Mouse (Mus musculus): ENCODE results near the gene Papss1. TPM values are rescaled to one million over a fixed set of nuclear protein-coding genes. Genes with fewer than 3 reads are reported as not detected.

The Papss1 gene
- 45.9 and 50.4 TPM in 2 replicates for polyA plus RNA-seq (2015; fragmentation: Nextera tagmentation; extraction: Ambion mirVana)

DNA sequence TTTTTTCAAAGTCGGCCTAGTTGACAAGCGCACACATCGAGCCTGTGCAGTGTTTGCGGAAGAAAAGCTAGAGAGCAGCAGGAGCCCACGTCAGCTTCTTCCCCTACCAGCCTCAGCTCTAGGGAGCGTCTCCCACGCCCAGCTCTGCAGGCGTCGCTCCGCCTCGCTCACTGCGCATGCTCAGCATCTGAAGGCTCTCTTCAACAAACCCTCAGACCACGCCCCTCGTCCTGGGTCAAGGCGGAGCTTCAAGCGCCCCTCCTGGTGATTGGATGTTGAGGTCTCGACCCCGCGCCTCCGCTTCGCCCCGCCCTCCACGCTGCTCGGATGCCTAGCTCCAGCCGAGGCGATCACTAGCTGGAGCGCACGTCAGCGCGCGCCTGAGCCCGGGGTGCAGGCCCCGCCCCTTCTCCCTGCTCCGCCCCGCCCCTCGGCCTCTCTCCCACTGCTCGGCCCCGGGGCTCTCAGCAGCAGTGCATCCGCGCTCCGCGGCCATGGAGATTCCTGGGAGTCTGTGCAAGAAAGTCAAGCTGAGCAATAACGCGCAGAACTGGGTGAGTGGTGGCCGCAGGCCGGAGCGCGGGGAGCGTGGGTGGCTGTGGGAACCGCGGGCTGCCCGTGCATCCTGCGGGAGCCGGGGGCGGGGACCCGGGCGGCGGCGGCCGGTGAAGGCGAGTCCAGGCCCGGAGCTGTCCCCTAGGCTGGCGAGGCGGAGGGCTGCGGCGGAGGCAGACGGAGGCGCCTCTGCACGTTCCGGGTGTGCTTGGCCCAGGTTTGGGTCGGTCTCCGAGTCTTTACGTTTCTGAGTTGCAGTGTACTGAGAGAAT is at the start of gene Papss1:
TSS of gene Papss1 (plus strand) at position 339 of the 827 bp plus-strand sequence.
- H3K4me1 ChIP-seq (ENCODE audit: insufficient read depth, low read depth, low read length): peaks cover 14% of the 10 kb centered on the region; the same call in 1 of the 2 replicates
- H3K9ac ChIP-seq (replicated peaks; ENCODE audit: low read depth): peak within 1 kb of the TSS; percentile 72
- under 1% methylated on average over 66 of the region's 73 CpGs for WGBS
- H3K27ac ChIP-seq (ENCODE audit: low read length): peak within 1 kb of the TSS; percentile 90
- H3K36me3 ChIP-seq (ENCODE audit: insufficient read depth, low read length): no peaks in the 10 kb centered on the region
- H3K27me3 ChIP-seq (replicated peaks; ENCODE audit: insufficient read depth, low read length): no peaks in the 10 kb centered on the region
- ATAC-seq: peak; percentile 98
- no peaks in the 10 kb centered on the region for H3K9me3 ChIP-seq (ENCODE audit: low read length)
- H3K4me3 ChIP-seq (ENCODE audit: low read depth, low read length): peak within 1 kb of the TSS; percentile 73
- no peak for TF ChIP-seq EP300 (IDR thresholded peaks at IDR 0.05)
- TF ChIP-seq CTCF (IDR thresholded peaks at IDR 0.05): peak; percentile 23
- DNase-seq (ENCODE audit: low spot score): peak; percentile 100
- peak within 1 kb of the TSS; percentile 59 for H3K4me2 ChIP-seq (replicated peaks; ENCODE audit: low read depth, low read length)

DNA sequence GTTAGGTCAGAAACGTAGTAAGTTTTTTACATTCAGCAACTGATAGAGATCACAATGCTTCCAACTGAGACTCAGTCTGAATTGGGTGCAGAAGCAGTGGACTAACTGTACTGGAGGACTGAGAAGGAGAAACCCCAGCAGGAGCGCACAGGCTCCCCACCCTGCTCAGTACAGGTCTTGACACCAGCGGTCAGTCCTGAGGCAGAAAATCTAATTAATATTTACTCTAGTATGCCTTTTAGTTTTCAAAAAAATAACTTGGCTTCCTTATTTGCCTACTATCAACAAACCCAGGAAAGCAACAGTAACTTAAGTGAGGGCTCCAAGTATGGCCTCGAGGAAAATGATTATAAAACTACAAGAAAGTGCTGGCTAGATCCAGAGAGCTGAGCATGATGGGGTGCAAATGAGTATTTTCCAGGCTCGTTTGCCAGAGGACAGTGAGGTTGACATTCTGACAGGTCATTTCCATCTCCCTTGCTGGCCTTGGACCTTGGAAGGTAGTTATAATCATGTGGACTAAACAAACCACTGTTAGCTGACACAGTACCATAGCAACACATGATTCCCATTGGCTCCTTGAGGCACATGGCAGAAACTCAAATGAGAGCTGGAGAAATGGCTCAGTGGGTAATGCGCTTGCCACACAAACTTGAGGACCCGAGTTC is 48.1 kb upstream of the Papss1 start:
- DNase-seq (ENCODE audit: low spot score): peak; percentile 63
- Histone ChIP-seq H3K9ac (replicated peaks; ENCODE audit: low read depth) (no peak overlapping the region), H3K9me3 (ENCODE audit: low read length) (no peaks in the 10 kb centered on the region), H3K27ac (ENCODE audit: low read length) (no peak overlapping the region), H3K4me2 (replicated peaks; ENCODE audit: low read depth, low read length) (no peak overlapping the region), H3K27me3 (replicated peaks; ENCODE audit: insufficient read depth, low read length) (no peaks in the 10 kb centered on the region), H3K4me3 (ENCODE audit: low read depth, low read length) (no peak overlapping the region), H3K4me1 (ENCODE audit: insufficient read depth, low read depth, low read length) (no peaks in the 10 kb centered on the region), H3K36me3 (ENCODE audit: insufficient read depth, low read length) (no peaks in the 10 kb centered on the region)
- TF ChIP-seq CTCF (IDR thresholded peaks at IDR 0.05): no peak
- no peak for TF ChIP-seq EP300 (IDR thresholded peaks at IDR 0.05)
- WGBS: 66% methylated on average over 7 of the region's 7 CpGs
- ATAC-seq: peak; percentile 88

DNA sequence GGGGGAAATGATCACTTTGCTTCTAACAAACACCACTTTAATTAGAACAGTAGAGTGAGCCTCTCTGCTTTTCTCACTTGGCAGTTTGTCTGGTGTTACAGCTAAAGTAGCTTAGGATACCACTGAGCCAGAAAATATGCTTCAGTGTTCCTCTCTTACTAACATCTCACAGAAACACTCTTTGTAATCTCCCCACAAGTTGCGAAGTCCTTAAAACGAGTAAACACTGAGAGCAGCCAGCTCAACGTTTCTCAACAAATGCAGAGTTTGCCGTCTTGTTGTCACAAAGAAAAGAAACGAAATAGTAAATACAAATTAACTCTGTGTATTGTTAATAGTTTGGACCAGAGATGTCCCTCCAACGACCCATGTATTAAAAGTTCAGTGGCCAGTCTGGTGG is 46.8 kb upstream of the Papss1 start:
- 37% methylated on average over 6 of the region's 6 CpGs for WGBS
- Histone ChIP-seq H3K9ac (replicated peaks; ENCODE audit: low read depth) (no peak overlapping the region), H3K27me3 (replicated peaks; ENCODE audit: insufficient read depth, low read length) (no peaks in the 10 kb centered on the region), H3K36me3 (ENCODE audit: insufficient read depth, low read length) (no peaks in the 10 kb centered on the region), H3K4me3 (ENCODE audit: low read depth, low read length) (no peak overlapping the region), H3K27ac (ENCODE audit: low read length) (0 out of 2 replicates have a peak overlapping the region, but pooled peaks have one; percentile 14), H3K9me3 (ENCODE audit: low read length) (no peaks in the 10 kb centered on the region), H3K4me2 (replicated peaks; ENCODE audit: low read depth, low read length) (no peak overlapping the region), H3K4me1 (ENCODE audit: insufficient read depth, low read depth, low read length) (no peaks in the 10 kb centered on the region)
- ATAC-seq: no peak
- DNase-seq (ENCODE audit: low spot score): peak; percentile 68
- TF ChIP-seq EP300 (IDR thresholded peaks at IDR 0.05): no peak

DNA sequence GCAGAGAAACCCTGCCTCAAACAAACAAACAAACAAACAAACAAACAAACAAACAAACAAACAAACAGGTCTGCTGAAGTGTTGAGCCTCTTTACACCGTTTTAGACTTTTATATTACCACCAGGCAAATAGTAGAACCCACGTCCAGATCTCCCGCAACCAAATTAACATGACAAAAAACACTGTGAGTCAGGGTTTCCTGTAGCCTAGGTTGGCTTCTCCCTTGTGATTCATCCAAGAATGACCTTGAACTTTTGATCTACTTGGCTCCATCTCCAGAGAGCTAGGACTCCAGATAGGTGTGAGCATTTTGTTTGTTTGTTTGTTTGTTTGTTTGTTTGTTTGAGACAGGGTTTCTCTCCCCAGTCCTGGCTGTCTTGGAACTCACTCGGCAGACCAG is 43.4 kb upstream of the Papss1 start:
- WGBS: 67% methylated on average over 4 of the region's 4 CpGs
- no peak overlapping the region for H3K4me2 ChIP-seq (replicated peaks; ENCODE audit: low read depth, low read length)
- no peak overlapping the region for H3K9ac ChIP-seq (replicated peaks; ENCODE audit: low read depth)
- H3K27ac ChIP-seq (ENCODE audit: low read length): no peak overlapping the region
- DNase-seq (ENCODE audit: low spot score): no peak
- no peak for ATAC-seq
- no peak for TF ChIP-seq EP300 (IDR thresholded peaks at IDR 0.05)
- TF ChIP-seq CTCF (IDR thresholded peaks at IDR 0.05): no peak
- no peaks in the 10 kb centered on the region for H3K36me3 ChIP-seq (ENCODE audit: insufficient read depth, low read length)
- H3K4me1 ChIP-seq (ENCODE audit: insufficient read depth, low read depth, low read length): no peaks in the 10 kb centered on the region
- H3K27me3 ChIP-seq (replicated peaks; ENCODE audit: insufficient read depth, low read length): no peaks in the 10 kb centered on the region
- no peak overlapping the region for H3K4me3 ChIP-seq (ENCODE audit: low read depth, low read length)
- H3K9me3 ChIP-seq (ENCODE audit: low read length): no peaks in the 10 kb centered on the region

DNA sequence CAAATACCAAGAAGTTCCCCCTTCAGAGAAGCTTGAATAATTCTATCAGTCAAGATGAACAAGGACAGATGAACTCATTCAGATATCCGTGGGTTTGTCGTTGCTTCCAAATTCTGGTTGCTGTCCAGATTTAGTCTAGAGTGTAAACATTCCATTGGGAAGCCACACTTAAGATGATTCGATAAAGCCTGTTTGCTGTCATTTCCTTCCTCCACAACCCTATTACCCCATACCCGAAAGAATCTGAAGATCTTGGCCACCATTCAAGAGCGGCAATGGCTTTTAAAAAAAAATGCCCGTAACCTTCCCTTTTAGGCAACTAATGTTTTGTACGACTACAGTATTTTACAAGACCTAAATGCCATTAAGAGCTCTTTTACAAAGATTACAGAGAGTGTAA is 42.3 kb upstream of the Papss1 start:
- 16% methylated on average over 7 of the region's 7 CpGs for WGBS
- H3K9ac ChIP-seq (replicated peaks; ENCODE audit: low read depth): no peak overlapping the region
- H3K4me2 ChIP-seq (replicated peaks; ENCODE audit: low read depth, low read length): no peak overlapping the region
- H3K27me3 ChIP-seq (replicated peaks; ENCODE audit: insufficient read depth, low read length): no peaks in the 10 kb centered on the region
- no peaks in the 10 kb centered on the region for H3K4me1 ChIP-seq (ENCODE audit: insufficient read depth, low read depth, low read length)
- no peak overlapping the region for H3K27ac ChIP-seq (ENCODE audit: low read length)
- TF ChIP-seq EP300 (IDR thresholded peaks at IDR 0.05) (peak; percentile 88), CTCF (IDR thresholded peaks at IDR 0.05) (no peak)
- H3K36me3 ChIP-seq (ENCODE audit: insufficient read depth, low read length): no peaks in the 10 kb centered on the region
- ATAC-seq (peak; percentile 63), DNase-seq (ENCODE audit: low spot score) (peak; percentile 85)
- H3K4me3 ChIP-seq (ENCODE audit: low read depth, low read length): no peak overlapping the region
- no peaks in the 10 kb centered on the region for H3K9me3 ChIP-seq (ENCODE audit: low read length)

DNA sequence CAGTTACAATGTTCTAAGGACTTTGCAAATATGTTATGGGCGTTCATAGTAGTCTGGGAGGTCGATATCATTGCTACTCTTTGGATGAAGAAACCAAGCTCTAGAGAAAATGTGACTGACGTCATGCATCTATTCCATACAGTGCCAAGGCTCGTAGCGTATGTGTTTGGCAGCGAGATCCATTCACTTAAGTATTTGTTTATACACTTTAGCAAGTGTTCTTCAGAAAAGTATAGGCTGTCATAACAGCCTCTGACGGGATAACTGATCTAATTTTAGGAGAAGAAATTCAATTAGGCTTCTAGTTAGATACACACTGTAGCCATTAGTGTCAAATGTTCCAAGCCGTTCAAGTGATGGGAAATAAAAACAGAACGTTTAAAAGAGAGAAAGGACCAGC is 40.8 kb upstream of the Papss1 start:
- TF ChIP-seq EP300 (IDR thresholded peaks at IDR 0.05): no peak
- TF ChIP-seq CTCF (IDR thresholded peaks at IDR 0.05): no peak
- no peak overlapping the region for H3K9ac ChIP-seq (replicated peaks; ENCODE audit: low read depth)
- H3K27ac ChIP-seq (ENCODE audit: low read length): no peak overlapping the region
- peak; percentile 63 for ATAC-seq
- H3K4me2 ChIP-seq (replicated peaks; ENCODE audit: low read depth, low read length): no peak overlapping the region
- no peaks in the 10 kb centered on the region for H3K9me3 ChIP-seq (ENCODE audit: low read length)
- no peak overlapping the region for H3K4me3 ChIP-seq (ENCODE audit: low read depth, low read length)
- H3K36me3 ChIP-seq (ENCODE audit: insufficient read depth, low read length): no peaks in the 10 kb centered on the region
- DNase-seq (ENCODE audit: low spot score): peak; percentile 57
- H3K4me1 ChIP-seq (ENCODE audit: insufficient read depth, low read depth, low read length): no peaks in the 10 kb centered on the region
- no peaks in the 10 kb centered on the region for H3K27me3 ChIP-seq (replicated peaks; ENCODE audit: insufficient read depth, low read length)
- whole genome bisulfite sequencing: 41% methylated on average over 9 of the region's 9 CpGs

Data from lung, postnatal 0 days (tissue).